ENCODE assay signal across 8 mouse cellular contexts in the genomic region with DNA sequence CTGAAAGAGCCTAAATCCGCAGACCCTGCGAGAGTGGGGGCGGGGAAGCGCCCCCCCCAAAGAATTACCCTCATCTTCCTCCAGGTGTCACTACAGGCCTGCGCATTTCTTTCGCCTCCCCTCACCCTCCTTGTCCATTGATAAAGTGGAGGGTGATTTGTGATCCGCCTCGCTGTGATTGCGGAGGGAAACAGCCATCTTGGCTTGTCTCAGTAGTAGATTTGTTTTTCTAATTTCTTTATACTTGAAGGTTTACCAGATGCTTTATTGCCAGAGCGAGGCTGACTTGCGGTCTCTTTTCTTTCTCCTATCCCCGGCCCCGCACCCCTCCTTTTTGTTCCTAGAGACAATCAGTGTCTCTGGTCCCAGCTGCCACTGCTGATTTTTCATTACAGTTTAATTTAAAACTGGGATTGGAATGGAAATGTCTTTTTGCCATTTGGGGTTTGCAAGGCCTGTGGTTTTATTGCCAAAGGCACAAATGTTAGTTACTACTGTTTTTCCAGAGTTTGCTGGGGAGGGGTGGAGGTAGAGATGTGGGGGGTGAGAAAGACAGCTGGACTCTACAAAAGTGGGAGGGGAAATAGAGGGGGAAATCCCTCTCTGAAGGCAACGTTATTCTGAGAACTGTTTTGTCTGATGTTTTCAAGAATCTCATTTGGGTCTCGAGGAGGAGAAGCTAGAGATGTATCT.
A peak's percentile ranks its signal among the peaks of the same experiment; 100 is the strongest.
DNase-seq lines count a peak whose midpoint lies in the region; ATAC-seq and TF ChIP-seq lines count a peak whose summit lies in the region.

No protein-coding gene starts in this region.

- H3K9ac ChIP-seq in embryonic facial prominence, embryonic 15.5 days = no peak overlapping the region
- H3K9ac ChIP-seq in heart, embryonic 14.5 days (ENCODE audit: low read length) = peak overlapping the region; percentile 31; the same call in 1 of the 2 replicates
- H3K9ac ChIP-seq in liver, embryonic 11.5 days (ENCODE audit: low read depth, low read length) = no peak overlapping the region

- POLR2A ChIA-PET in Patski (lab: Charles Lee) = no interaction called here

- TF ChIP-seq CTCF in Patski (IDR thresholded peaks at IDR 0.05) = peak; percentile 55
- TF ChIP-seq CTCF in olfactory bulb, adult 2 months (IDR thresholded peaks at IDR 0.05; ENCODE audit: insufficient read depth, low read depth, low read length) = peak; percentile 59

- no peak for TF ChIP-seq POLR2A in olfactory bulb, adult 2 months (IDR thresholded peaks at IDR 0.05; ENCODE audit: insufficient read depth, low read depth, low read length)

- no peaks in the 10 kb centered on the region for H3K27me3 ChIP-seq in Patski
- H3K27me3 ChIP-seq in embryonic facial prominence, embryonic 15.5 days = no peaks in the 10 kb centered on the region
- no peaks in the 10 kb centered on the region for H3K27me3 ChIP-seq in heart, embryonic 14.5 days (ENCODE audit: control insufficient read depth, insufficient read depth, low read length)
- no peaks in the 10 kb centered on the region for H3K27me3 ChIP-seq in liver, embryonic 11.5 days (replicated peaks; ENCODE audit: control insufficient read depth, insufficient read depth, low read length)

- in situ Hi-C loops in Patski (cut with MboI; ENCODE audit: low pct_unique_long_range_greater_than_20kb) = no loop called here

- 5% methylated on average over 15 of the region's 15 CpGs for WGBS in embryonic facial prominence, embryonic 15.5 days
- WGBS in heart, embryonic 14.5 days = 16% methylated on average over 15 of the region's 15 CpGs
- 21% methylated on average over 15 of the region's 15 CpGs for WGBS in liver, embryonic 11.5 days
- 22% methylated on average over 15 of the region's 15 CpGs for WGBS in olfactory bulb, adult 2 months

- peak overlapping the region; percentile 51; the same call in 1 of the 2 replicates for H3K27ac ChIP-seq in embryonic facial prominence, embryonic 15.5 days (replicated peaks)
- no peak overlapping the region for H3K27ac ChIP-seq in heart, embryonic 14.5 days (replicated peaks in 1 of 2; ENCODE audit: control insufficient read depth in 1 of 2, insufficient read depth in 1 of 2, low read depth in 2 of 2, low read length in 2 of 2)
- no peak overlapping the region for H3K27ac ChIP-seq in liver, embryonic 11.5 days (ENCODE audit: low read depth, low read length)
- H3K27ac ChIP-seq in olfactory bulb, adult 2 months (ENCODE audit: insufficient read depth, low read depth, low read length) = no peak overlapping the region

- H3K4me3 ChIP-seq in embryonic facial prominence, embryonic 15.5 days (replicated peaks) = peak overlapping the region; percentile 21
- H3K4me3 ChIP-seq in heart, embryonic 14.5 days (ENCODE audit: control insufficient read depth in 1 of 2, insufficient read depth in 1 of 2, low read depth in 1 of 2, low read length in 2 of 2) = peak overlapping the region; percentile 26 to 30
- H3K4me3 ChIP-seq in liver, embryonic 11.5 days (ENCODE audit: low read depth, low read length) = no peak overlapping the region
- peak overlapping the region; percentile 15; the same call in 1 of the 2 replicates for H3K4me3 ChIP-seq in olfactory bulb, adult 2 months (ENCODE audit: insufficient read depth, low read depth, low read length)

- ATAC-seq in Patski = no peak
- ATAC-seq in embryonic facial prominence, embryonic 15.5 days (ENCODE audit: insufficient number of reproducible peaks, low FRiP score, low TSS enrichment, low read depth) = no peak
- ATAC-seq in heart, embryonic 14.5 days (ENCODE audit: insufficient number of reproducible peaks, insufficient read depth, low FRiP score, low read depth) = no peak
- ATAC-seq in liver, embryonic 11.5 days (replicated peaks; ENCODE audit: low FRiP score) = no peak
- no peak for ATAC-seq in megakaryocyte progenitor cell, adult 5-6 weeks (replicated peaks; ENCODE audit: poor library complexity)

- peak overlapping the region; percentile 45 for H3K4me2 ChIP-seq in embryonic facial prominence, embryonic 15.5 days (replicated peaks)
- H3K4me2 ChIP-seq in heart, embryonic 14.5 days (ENCODE audit: low read length) = peak overlapping the region; percentile 63
- 0 out of 2 replicates have a peak overlapping the region, but pooled peaks have one; percentile 15 for H3K4me2 ChIP-seq in liver, embryonic 11.5 days

- H3K9me3 ChIP-seq in embryonic facial prominence, embryonic 15.5 days (replicated peaks) = no peaks in the 10 kb centered on the region
- no peaks in the 10 kb centered on the region for H3K9me3 ChIP-seq in heart, embryonic 14.5 days (ENCODE audit: control insufficient read depth, low read length)
- no peaks in the 10 kb centered on the region for H3K9me3 ChIP-seq in liver, embryonic 11.5 days (ENCODE audit: control insufficient read depth, low read length)

- DNase-seq in A20 (ENCODE audit: low read depth, low spot score) (peak; percentile 7), Patski (ENCODE audit: low read depth, low spot score) (no peak)
- DNase-seq in kidney, postnatal 25 days = peak; percentile 23 to 33
- peak; percentile 49 for DNase-seq in liver, embryonic 11.5 days (ENCODE audit: low spot score)

- no peaks in the 10 kb centered on the region for H3K36me3 ChIP-seq in embryonic facial prominence, embryonic 15.5 days
- H3K36me3 ChIP-seq in heart, embryonic 14.5 days (ENCODE audit: control insufficient read depth, insufficient read depth, low read length) = no peaks in the 10 kb centered on the region
- H3K36me3 ChIP-seq in liver, embryonic 11.5 days (ENCODE audit: control insufficient read depth, insufficient read depth, low read length) = no peaks in the 10 kb centered on the region

- CTCF ChIA-PET in Patski (lab: Charles Lee) = interaction anchor here (0.9 to 1.0 kb wide), 2 partner anchors 12 to 36 kb away, joined by 3 read pairs; no protein-coding TSS in a partner anchor

- peaks cover 45% of the 10 kb centered on the region for H3K4me1 ChIP-seq in embryonic facial prominence, embryonic 15.5 days
- H3K4me1 ChIP-seq in heart, embryonic 14.5 days (ENCODE audit: control insufficient read depth in 2 of 2, insufficient read depth in 2 of 2, low read length in 2 of 2) = peaks cover 6 to 21% of the 10 kb centered on the region in 2 experiments
- peaks cover 13% of the 10 kb centered on the region for H3K4me1 ChIP-seq in liver, embryonic 11.5 days (replicated peaks; ENCODE audit: control insufficient read depth, insufficient read depth, low read length)
- peaks cover 5% of the 10 kb centered on the region; the same call in 1 of the 2 replicates for H3K4me1 ChIP-seq in olfactory bulb, adult 2 months (ENCODE audit: control insufficient read depth, insufficient read depth, low read length)
